Mouse (Mus musculus) common myeloid progenitor, adult 5-6 weeks (primary cell): ENCODE measurements at regions not wholly inside any gene's neighbourhood (a gene's known extent, or its start where the extent isn't known, plus 50 kb on each side); places are given as distances from the start of the nearest gene placed in this dataset.

Experiments
- ATAC-seq: replicated peaks from 2 replicates; pipeline ENCODE4 v1.8.0; 2016; ENCODE audit warnings: low read depth, mild to moderate bottlenecking, moderate TSS enrichment, inconsistent platforms; ENCODE audit not compliant: poor library complexity, severe bottlenecking

DNA sequence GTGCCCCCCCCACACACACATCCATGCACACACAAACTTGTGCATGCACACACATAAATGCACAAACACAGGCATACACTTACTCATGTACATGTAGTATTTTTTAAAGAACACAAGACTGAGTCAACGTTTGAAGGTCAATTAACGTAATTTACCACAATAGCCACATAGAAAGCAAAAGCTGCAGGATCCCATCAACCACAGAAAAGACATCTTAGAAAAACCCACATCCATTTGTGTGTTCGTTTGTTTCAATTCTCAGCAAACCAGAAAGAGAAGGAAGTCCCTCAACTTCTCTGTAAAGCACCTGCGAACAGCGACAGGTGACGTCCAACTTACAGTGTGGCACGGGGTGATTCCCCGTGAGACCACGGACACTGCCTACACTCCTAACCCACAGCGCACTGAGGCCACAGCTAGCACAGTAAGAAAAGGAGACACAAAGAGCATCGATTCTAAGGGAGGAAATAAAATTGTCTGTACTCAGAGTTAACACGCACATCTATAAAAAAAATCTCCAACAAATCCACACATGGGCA, 53.8 kb downstream of the Dio3 start:
- no peak for ATAC-seq

DNA sequence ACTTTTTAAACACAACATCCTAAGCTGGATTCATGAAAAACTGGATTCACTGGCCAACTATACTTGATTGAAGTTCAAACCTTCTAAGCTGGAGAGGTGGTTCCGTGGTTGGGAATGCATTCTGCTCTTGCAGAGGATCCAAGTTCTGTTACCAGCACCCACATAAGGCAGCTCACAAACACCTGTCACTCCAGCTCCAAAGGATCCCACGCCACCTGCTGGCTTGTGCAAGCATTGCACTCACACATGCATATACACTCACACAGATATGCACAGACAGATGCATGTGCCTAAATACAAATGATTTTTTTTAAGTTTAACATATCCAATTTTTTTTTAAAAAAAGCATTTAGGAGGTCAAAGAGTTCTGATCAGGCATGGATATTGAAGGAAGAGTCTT, 55.7 kb downstream of the Dio3 start:
- ATAC-seq = no peak

DNA sequence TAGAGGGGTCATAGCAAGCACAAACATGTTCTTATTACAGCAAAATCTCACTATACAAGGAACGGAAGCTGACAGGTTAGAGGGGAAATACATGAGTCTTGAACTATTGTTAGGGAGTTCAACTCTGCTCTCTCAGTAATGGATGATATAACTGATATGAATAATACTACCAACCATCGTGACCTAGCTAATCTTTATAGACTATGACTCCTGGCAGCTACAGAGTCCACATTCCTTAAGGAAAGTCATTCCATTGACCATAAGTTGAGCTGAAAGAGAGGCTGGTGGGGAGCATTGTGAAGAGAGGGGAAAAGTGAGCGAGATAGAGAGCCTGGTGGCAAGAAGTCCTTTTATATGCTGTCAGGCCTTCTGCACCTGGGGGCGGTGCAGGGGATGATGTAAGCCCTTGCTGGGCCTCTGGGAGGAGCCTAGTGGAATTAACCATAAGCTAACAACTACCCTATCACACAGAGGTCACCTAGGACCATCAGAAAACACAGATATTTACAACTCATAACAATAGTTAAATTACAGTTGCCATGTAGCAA, 65.5 kb downstream of the Dio3 start:
- ATAC-seq = no peak

- ATAC-seq = no peak
These were observed 70.8 kb downstream of the Dio3 start for GRCm38 (mm10) chr12:110349621-110350020.

DNA sequence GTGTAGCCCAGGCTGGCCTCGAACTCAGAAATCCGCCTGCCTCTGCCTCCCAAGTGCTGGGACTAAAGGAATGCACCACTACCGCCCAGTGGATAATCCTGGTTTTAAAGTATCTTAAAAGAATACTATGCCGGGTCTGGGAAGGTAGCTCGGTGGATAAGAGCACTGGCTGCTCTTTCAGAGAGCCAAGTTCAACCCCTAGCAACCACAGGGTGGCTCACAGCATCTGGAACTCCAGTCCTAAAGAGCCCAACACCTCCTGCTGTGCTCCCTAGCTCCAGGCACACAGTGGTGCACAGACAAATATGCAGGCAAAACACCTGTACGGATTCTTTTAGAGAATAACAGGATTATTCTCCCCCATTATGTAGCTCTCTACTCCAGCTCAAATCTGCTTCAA, 77.0 kb downstream of the Dio3 start:
- no peak for ATAC-seq

- no peak for ATAC-seq
These were observed 79.8 kb upstream of the Ppp2r5c start for GRCm38 (mm10) chr12:110367102-110367501.

- no peak for ATAC-seq
These were observed 79.1 kb upstream of the Ppp2r5c start for GRCm38 (mm10) chr12:110367822-110368221.

- ATAC-seq = no peak
These were observed 74.8 kb upstream of the Ppp2r5c start for GRCm38 (mm10) chr12:110371886-110372690.

- no peak for ATAC-seq
These were observed 73.9 kb upstream of the Ppp2r5c start for GRCm38 (mm10) chr12:110372986-110373385.

- ATAC-seq = peak; percentile 93
These were observed 73.4 kb upstream of the Ppp2r5c start for GRCm38 (mm10) chr12:110373408-110374065.

DNA sequence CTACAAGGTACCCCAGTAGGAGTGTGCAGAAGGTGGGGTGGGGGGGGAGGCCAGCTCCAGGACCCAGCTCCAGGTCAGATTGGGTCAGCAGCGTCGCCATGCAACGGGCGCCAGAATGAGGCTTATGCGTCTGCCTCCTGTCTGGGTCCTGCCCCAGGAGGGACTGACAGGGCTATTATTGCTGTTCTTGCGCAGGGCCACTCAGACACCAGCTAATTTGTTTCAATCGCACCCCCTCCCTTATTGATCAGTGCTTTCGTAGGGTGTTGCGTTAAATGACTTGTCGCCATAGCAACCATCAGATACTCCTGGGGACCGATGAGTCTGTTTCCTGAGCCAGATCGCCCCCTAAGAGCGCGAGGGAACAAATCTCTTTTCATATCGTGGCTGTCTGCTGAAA, 71.8 kb upstream of the Ppp2r5c start:
- ATAC-seq = no peak

DNA sequence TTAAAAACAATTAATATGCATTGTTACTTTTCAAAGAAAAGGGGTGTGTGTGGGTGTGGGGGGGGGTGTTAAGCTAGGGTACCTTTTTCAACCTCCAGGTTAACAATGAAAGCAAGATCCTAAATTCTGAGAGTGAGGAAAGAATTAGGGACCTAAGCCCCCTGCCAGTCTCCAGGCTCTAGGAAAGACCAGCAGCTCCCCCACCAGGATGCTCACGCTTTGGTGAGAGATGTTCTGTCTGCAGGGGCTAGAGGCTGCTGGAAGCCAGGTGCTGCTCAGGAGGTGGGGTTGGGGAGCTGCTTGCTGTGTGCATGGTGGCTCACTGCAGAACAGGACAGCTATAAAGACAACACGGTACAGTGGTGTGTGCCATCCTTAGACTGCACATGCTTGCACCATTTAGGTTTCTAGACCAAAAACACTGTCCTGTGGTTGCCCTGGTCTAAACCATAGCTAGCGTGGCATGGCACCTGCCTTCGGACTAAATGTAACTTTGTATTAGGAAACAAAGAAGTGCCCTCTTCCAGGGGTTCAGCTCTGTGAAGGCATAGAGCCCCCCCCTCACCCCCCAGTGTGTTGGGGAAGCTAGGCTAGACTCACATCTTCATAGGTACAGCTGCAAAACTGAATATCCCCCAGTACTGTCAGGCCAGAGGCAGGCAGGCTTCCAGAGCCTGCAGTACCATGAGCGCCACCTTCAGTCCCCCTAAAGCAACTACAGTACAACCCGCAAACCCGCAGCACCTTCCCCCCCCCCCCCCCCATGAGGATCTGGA, 70.7 kb upstream of the Ppp2r5c start:
- ATAC-seq = no peak; the same call in 1 of the 2 replicates

- ATAC-seq = no peak
These were observed 70.1 kb upstream of the Ppp2r5c start for GRCm38 (mm10) chr12:110376838-110377150.

GRCm38 (mm10) chr12:110377306-110377705, 69.6 kb upstream of the Ppp2r5c start:
- ATAC-seq = no peak

DNA sequence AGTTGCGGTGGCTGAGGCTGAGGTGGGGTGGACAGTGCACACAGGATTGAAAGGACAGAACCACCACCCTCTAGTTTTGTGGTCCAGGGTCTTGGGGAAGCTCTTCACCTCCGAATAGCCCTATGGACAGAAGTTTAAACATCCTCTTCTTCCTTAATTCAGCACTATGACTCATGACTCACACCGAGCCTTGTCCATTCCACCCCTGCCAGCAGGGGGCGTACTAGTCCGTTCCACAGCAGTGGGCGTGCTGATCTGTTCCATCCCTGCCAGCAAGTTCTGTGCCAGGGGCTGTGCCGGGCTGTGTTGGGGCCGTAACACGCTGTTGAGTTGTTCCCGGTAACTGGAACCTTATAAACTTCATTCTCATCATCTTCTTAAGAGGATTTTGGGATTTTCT, 69.2 kb upstream of the Ppp2r5c start:
- peak; percentile 45; the same call in 1 of the 2 replicates for ATAC-seq

DNA sequence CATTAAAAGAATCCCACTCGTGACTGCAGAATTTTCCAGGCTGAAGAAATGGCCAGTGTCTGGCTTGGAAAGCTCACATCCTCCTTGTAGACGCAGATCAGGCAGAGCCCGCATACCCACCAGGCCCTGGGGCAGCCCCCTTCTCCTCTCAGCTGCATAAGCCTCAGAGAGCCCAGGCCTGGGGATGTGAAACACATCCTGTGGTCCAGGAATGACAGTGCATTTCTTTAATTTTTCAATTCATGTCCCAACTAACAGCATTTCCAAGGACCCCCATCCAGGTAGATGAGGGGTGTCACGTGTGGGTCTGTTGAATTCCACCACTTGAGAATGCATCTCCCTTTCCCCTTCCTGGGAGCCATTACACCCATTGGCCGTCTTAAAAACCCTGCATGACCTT, 68.6 kb upstream of the Ppp2r5c start:
- ATAC-seq = no peak

DNA sequence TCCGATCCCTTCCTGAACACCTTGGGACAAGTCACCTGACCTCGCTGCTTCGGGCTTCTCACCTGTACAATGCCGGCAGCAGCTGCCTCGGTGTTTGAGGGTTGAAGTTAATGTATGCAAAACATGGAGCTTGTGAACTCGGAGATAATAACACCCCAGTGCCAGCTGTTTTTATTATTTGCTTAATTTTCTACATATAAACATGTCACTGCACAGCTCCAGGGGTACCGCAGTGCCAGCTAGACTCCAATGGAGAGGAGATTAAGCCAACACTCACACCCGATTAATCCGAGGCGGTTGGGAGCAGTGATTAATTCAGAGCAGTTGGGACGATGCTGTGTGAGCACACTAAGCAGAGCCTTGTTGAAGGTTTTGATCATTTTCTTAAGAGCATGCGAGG, 67.2 kb upstream of the Ppp2r5c start:
- ATAC-seq = no peak

GRCm38 (mm10) chr12:110380831-110381750, 65.8 kb upstream of the Ppp2r5c start:
- ATAC-seq = no peak

GRCm38 (mm10) chr12:110385031-110385430, 61.9 kb upstream of the Ppp2r5c start:
- ATAC-seq = no peak
